Mouse (Mus musculus): ENCODE results near the gene Olfr1018.

DNA sequence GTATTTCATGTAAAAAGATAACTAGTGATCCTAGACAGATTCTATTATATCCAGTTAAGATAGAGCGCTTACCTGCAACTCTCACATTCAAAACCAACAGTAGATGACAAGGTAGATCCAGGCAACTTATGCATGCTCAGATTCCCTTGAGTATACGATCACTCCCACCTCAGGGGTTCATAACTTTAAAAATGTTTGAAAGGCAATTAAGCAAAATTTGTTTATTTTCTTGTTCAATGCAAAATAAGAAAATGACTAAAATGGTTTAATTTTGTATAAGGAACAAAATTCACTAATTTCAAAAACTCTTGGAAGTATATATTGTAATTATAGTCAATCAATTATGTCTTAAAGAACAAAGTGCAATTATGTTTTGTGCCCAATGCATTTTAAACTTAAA is 15.8 kb upstream of the Olfr1018 start, which contains the start of gene Olfr1016:
- TF ChIP-seq CTCF (IDR thresholded peaks at IDR 0.05; ENCODE audit: insufficient read depth, low read length) (no peak), POLR2A (IDR thresholded peaks at IDR 0.05; ENCODE audit: borderline replicate concordance, extremely low read depth, low read depth, low read length) (no peak)

Measured in lung, adult 2 months (tissue).